Mouse (Mus musculus) CD4-positive, CD25-positive, alpha-beta regulatory T cell, adult 2 months (primary cell): ENCODE results near the gene 4932438A13Rik.

ENCODE experiments used
- DNase-seq: peaks from one replicate; pipeline ENCODE4 v3.0.0-alpha.2; 2012; ENCODE audit warnings: low read depth, low spot score

The 4932438A13Rik gene

DNA sequence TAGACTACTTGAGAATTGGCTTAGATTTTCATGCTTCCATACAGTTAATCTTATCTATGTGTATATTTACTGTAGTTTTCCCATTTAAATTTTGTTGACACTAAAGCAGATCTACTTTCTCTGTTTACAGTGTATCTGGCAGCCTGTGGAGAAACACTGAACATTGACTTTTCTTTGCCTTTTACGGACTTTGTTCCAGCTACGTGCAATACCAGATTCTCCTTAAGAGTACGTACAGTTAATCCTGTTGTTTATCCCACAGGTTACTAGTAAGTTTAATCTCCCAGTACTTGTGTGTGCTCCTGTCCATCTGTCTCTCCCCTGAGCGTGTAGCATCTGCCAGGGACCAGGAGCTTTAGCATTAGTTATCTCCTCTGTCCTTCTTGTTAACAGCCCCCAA is 55.4 kb downstream of the 4932438A13Rik start:
- DNase-seq, result no peak

DNA sequence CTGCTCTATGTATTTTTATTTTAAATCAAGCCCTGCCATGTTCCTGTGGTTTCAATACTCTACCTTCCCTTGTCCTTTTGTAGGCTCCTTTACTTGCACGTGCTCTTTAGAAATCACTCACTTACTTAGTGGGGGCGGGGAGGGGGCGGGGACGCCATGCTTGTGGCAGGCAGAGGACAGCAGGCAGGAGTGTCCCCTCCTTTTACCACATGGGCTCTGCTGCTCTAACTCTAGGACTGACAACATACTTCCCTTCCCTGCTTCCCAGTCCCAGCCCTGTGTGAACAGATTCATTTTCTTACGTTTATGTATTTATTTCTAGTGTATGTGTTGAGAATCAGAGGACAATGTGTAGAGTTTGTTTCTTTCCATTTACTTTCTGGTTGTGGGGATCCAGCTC is 78.7 kb downstream of the 4932438A13Rik start:
- DNase-seq, result no peak

DNA sequence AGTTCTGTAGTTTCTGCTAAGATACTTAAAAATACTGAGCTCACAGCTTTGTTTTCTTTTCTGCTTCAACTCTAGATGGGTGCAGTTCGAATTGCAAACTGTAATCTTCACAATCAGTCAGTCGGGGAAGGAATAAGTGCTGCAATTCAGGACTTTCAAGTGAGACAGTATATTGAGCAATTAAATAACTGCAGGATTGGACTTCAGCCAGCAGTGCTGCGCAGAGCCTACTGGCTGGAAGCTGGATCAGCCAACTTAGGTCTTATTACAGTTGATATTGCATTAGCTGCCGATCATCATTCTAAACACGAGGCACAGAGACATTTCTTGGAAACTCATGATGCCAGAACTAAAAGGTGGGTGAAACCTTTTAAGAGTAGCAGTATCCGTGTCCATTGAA is 79.2 kb downstream of the 4932438A13Rik start:
- DNase-seq, result no peak

DNA sequence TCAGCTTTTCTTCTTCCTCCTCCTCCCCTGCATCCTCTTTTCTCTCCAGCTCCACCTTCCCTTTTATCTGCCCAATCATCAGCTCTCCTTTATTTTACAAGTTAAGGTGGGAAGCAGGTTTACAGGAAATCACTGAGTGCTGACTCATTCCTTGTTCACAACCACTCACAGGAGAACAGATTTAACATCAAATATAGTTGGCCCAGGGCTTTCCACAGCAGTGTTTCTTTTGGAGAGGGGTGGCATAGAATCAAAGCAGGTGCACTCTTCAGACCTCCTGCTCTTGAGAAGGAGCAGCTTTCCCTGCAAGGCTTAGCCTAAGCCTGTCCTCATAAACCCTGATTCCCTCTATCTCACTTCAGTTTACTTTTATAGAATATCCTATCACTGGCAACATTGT is 80.8 kb downstream of the 4932438A13Rik start:
- no peak for DNase-seq

DNA sequence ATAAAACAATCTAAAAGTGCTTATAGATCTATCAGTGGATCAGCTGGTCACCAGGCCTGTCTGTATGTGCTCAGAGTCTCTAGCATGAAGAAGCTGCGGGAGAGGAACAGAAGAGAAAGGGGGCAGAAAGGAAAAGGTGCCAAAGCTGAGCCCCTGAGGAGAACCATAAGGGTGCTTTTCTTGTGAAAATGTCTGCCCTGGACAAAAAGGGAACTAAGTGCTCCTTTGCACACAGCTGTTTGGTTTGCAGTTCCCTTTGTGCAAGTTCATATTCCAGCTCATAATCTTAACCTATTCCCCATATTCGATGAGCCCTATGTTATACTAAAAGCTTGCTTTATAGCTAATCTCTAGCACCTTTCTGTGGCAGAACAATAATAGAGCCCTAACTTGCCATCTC is 175.1 kb downstream of the 4932438A13Rik start:
- no peak for DNase-seq

DNA sequence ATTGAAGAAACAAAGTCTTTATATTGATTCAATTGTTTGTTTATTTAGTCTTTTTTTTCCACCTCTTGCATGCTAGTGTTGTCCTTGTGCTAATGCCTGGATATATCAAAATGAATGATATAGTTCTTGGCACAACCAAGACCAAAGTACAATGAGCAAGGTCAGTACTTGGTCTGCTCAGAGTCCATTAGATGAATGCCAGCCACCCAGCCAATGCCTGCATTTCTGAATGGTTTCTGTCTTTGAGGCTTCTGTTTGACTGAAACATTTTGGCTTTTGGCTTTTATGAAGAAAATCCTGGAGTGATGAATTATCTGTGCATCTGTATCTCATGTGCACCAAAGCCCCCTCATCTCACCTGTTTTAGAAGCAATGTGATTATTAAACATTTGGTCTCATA is 176.9 kb downstream of the 4932438A13Rik start:
- no peak for DNase-seq

DNA sequence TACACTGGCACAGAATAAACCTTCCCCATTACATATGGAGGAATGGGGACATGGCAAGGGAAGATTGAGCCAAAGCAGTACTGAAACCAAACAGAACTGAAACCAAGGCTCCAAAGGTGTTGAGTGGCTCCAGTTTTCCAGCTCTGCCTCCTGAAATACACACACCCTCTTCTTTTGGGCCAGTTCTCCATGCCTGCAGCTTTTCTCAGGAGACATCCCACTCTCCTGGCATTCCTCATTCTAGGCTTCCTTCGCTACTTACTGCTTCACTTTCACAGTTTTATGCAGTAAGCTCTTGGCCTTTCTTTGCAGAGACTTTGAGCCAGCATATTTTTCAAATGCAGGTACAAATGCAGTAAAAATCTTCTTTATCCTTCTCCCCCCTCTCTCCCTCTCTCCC is 188.6 kb downstream of the 4932438A13Rik start:
- no peak for DNase-seq

DNA sequence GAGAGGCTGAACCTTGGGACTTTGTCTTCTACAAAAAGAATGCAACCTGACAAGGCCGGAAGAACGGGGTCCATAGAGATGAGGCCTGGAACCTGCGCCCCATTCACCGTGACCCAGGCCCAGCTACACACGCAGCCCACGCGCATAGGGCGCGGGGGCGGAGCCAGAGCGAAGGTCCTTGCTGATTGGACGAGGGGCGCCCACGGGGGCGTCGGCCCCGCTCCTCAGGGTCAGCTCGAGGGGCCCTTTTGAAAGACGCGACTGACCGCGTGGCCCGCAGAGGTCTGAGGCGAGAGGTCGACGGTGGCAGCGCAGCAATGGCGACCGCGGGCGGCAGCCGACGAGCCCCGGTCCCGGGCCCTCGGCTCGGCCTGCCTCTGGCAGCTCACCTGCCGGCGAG is 200.5 kb downstream of the 4932438A13Rik start, which contains the start of gene Adad1:
Adad1 (plus strand) TSS at position 122 of the 400 bp plus-strand sequence.
- DNase-seq, result no peak

DNA sequence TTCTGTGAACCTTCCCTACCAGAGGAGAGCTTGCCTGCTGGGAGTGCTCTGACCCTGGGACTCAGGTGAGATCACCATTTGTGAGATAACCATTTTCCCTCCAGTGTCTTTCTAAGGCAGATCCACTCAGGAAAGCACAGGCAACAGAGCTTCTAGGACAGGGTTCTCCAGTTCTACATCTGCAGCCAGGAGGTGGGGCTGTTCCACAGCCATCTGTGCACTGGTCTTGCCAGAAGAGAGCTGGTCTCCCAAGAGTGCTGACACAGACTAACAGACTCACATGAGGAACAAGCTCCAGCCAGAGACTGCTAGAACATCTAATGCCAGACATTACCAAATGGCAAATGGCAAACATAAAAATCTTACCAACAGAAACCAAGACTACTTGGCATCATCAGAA is 210.3 kb downstream of the 4932438A13Rik start:
- DNase-seq, result peak; percentile 45

DNA sequence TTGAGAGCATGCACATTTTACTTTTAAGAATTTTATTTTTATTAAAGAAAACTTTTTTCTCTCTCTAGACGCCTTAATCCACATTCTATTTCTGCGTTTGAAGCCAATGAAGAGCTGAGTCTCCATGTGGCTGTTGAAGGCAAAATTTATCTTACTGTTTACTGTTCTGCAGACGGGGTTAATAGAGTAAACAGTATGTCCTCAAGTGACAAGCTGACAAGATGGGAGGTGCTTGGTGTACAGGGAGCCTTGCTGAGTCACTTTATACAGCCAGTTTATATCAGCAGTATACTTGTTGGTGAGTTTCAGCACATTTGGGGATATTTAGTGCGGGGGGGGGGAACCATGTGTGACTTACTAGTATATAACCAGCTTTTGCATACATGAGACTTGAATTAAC is 222.0 kb downstream of the 4932438A13Rik start:
- DNase-seq, result no peak

DNA sequence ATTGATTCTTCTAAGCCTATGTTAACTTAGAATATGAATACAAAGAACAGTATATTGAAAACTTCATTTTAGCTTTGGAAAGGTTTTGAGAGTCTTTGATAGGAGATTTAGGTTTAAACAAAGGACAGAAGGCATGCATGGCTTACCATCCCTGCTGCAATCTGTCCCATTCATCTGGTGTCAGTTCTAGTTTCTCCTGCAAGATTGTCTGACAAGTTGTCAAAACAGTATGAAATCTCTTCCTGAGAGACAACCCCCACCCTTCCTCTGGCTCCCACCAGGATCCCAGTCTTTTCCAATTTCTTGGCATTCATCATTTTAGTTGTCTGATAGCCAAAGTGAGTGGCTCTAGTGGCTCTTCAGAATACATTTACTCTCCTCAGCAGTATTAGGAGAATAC is 227.8 kb downstream of the 4932438A13Rik start:
- DNase-seq, result no peak
